Mouse (Mus musculus) hindbrain, embryonic 14.5 days (tissue): ENCODE results near the gene Ovch2. TPM values are rescaled to one million over a fixed set of nuclear protein-coding genes. Genes with fewer than 3 reads are reported as not detected.
A peak's percentile ranks its signal among the peaks of the same experiment; 100 is the strongest.

ENCODE experiments used
- ATAC-seq: fragments of 200-750 bp; cut with Nextera tagmentation; 2 replicates; pipeline ENCODE4 v1.8.0; 2017; ENCODE audit warnings: moderate number of reproducible peaks, mild to moderate bottlenecking, moderate TSS enrichment, moderate library complexity; ENCODE audit not compliant: low FRiP score
- DNase-seq: peaks from one replicate; pipeline ENCODE4 v3.0.0-alpha.2; 2015; ENCODE audit warnings: low spot score
- H3K27ac ChIP-seq: fragments of 300-500 bp; sonication (generic); 2 replicates; pipeline ENCODE4 v1.5.1; 2014; ENCODE audit warnings: mild to moderate bottlenecking, moderate library complexity
- H3K27me3 ChIP-seq: fragments of 300-500 bp; sonication (generic); 2 replicates; pipeline ENCODE4 v1.6.1; 2014; ENCODE audit warnings: mild to moderate bottlenecking, low read length, mixed read lengths; ENCODE audit not compliant: control insufficient read depth, insufficient read depth
- H3K36me3 ChIP-seq: fragments of 300-500 bp; sonication (generic); replicated peaks from 2 replicates; pipeline ENCODE4 v1.6.1; 2014; ENCODE audit not compliant: control insufficient read depth, insufficient read depth
- H3K4me1 ChIP-seq: fragments of 300-500 bp; sonication (generic); replicated peaks from 2 replicates; pipeline ENCODE4 v1.6.1; 2014; ENCODE audit warnings: antibody characterized with exemption, low read length, mixed read lengths; ENCODE audit not compliant: control insufficient read depth, insufficient read depth
- H3K4me2 ChIP-seq: fragments of 300-500 bp; sonication (generic); replicated peaks from 2 replicates; pipeline ENCODE4 v1.6.1; 2014; ENCODE audit warnings: mild to moderate bottlenecking, moderate library complexity
- H3K4me3 ChIP-seq: fragments of 300-500 bp; sonication (generic); replicated peaks from 2 replicates; pipeline ENCODE4 v1.5.1; 2014; ENCODE audit warnings: mild to moderate bottlenecking, low read length
- H3K9ac ChIP-seq: fragments of 300-500 bp; sonication (generic); 2 replicates; pipeline ENCODE4 v1.6.1; 2014
- H3K9me3 ChIP-seq: fragments of 300-500 bp; sonication (generic); 2 replicates; pipeline ENCODE4 v1.6.1; 2016; ENCODE audit warnings: low read length; ENCODE audit not compliant: control insufficient read depth
- WGBS: fragments of 180-500 bp; shearing (Covaris S2); extraction: QIAGEN DNeasy Blood & Tissue Kit; methylation state at CpG from one replicate; pipeline ENCODE4 v1.1.7; 2014; 5-methylcytosine and 5-hydroxymethylcytosine counted together
- polyA plus RNA-seq: library from polyadenylated mRNA; unstranded; fragments of >200 nt; fragmentation: Nextera tagmentation; extraction: Ambion mirVana; gene quantifications from 2 replicates; pipeline ENCODE4 v1.2.1, GENCODE M21; 2014

Ovch2 gene
- polyA plus RNA-seq, 1 experiment from 2014 or later: not detected

GRCm38 (mm10) chr7:107787977-107788620 is 12.9 kb downstream of the Ovch2 start:
- 62% methylated on average over 3 of the region's 3 CpGs for WGBS

GRCm38 (mm10) chr7:107779611-107780010 is 21.4 kb downstream of the Ovch2 start:
- H3K4me3 ChIP-seq: no peak overlapping the region
- H3K4me1 ChIP-seq: no peaks in the 10 kb centered on the region
- no peaks in the 10 kb centered on the region for H3K27me3 ChIP-seq
- H3K9me3 ChIP-seq: no peaks in the 10 kb centered on the region
- H3K4me2 ChIP-seq: no peak overlapping the region
- no peak overlapping the region for H3K27ac ChIP-seq
- no peak overlapping the region for H3K9ac ChIP-seq
- no peaks in the 10 kb centered on the region for H3K36me3 ChIP-seq
- 49% methylated on average over 4 of the region's 4 CpGs for whole genome bisulfite sequencing
- no peak for ATAC-seq
- DNase-seq: peak; percentile 74

More at GRCm38 (mm10) chr7:107787977-107788620, 12.9 kb downstream of the Ovch2 start:
- Histone ChIP-seq H3K4me1 (no peaks in the 10 kb centered on the region), H3K9ac (no peak overlapping the region), H3K27ac (no peak overlapping the region), H3K4me2 (no peak overlapping the region), H3K4me3 (no peak overlapping the region), H3K27me3 (no peaks in the 10 kb centered on the region), H3K9me3 (no peaks in the 10 kb centered on the region), H3K36me3 (no peaks in the 10 kb centered on the region)
- peak; percentile 46; the same call in 1 of the 2 replicates for ATAC-seq
- DNase-seq: peak; percentile 74

GRCm38 (mm10) chr7:107778216-107778615 is 22.8 kb downstream of the Ovch2 start:
- DNase-seq (no peak), ATAC-seq (no peak)
- no peak overlapping the region for H3K4me3 ChIP-seq
- no peak overlapping the region for H3K9ac ChIP-seq
- no peaks in the 10 kb centered on the region for H3K36me3 ChIP-seq
- H3K27ac ChIP-seq: no peak overlapping the region
- 90% methylated on average over 1 of the region's 1 CpGs for WGBS
- H3K4me1 ChIP-seq: no peaks in the 10 kb centered on the region
- no peak overlapping the region for H3K4me2 ChIP-seq
- H3K9me3 ChIP-seq: no peaks in the 10 kb centered on the region
- no peaks in the 10 kb centered on the region for H3K27me3 ChIP-seq

- no peak overlapping the region for H3K27ac ChIP-seq
- no peaks in the 10 kb centered on the region for H3K4me1 ChIP-seq
- ATAC-seq: no peak
- no peaks in the 10 kb centered on the region for H3K9me3 ChIP-seq
- 48% methylated on average over 6 of the region's 6 CpGs for WGBS
- no peak for DNase-seq
- H3K27me3 ChIP-seq: no peaks in the 10 kb centered on the region
- no peak overlapping the region for H3K9ac ChIP-seq
- H3K4me3 ChIP-seq: no peak overlapping the region
- no peaks in the 10 kb centered on the region for H3K36me3 ChIP-seq
- no peak overlapping the region for H3K4me2 ChIP-seq
Observed at GRCm38 (mm10) chr7:107770812-107771211, 30.2 kb downstream of the Ovch2 start.

- Histone ChIP-seq H3K36me3 (no peaks in the 10 kb centered on the region), H3K27me3 (0 out of 2 replicates have a peak, but pooled peaks cover 2% of the 10 kb centered on the region), H3K4me2 (peak within 1 kb of the TSS; percentile 49), H3K4me3 (0 out of 2 replicates have a peak within 1 kb of the TSS, but pooled peaks have one; percentile 9), H3K4me1 (no peaks in the 10 kb centered on the region), H3K27ac (no peak within 1 kb of the TSS), H3K9me3 (no peaks in the 10 kb centered on the region), H3K9ac (peak within 1 kb of the TSS; percentile 21; the same call in 1 of the 2 replicates)
- ATAC-seq (peak; percentile 69), DNase-seq (no peak)
- 19% methylated on average over 23 of the region's 23 CpGs for WGBS
Observed at GRCm38 (mm10) chr7:107757308-107758151, 43.5 kb downstream of the Ovch2 start, which contains the start of gene Cyb5r2. TSS of gene Cyb5r2 (minus strand) at chr7:107758032.

GRCm38 (mm10) chr7:107756748-107757147 is 44.3 kb downstream of the Ovch2 start:
- Histone ChIP-seq H3K9ac (no peak overlapping the region), H3K4me2 (no peak overlapping the region), H3K4me1 (no peaks in the 10 kb centered on the region), H3K27me3 (0 out of 2 replicates have a peak, but pooled peaks cover 2% of the 10 kb centered on the region), H3K27ac (no peak overlapping the region), H3K36me3 (no peaks in the 10 kb centered on the region), H3K9me3 (no peaks in the 10 kb centered on the region), H3K4me3 (no peak overlapping the region)
- ATAC-seq: no peak
- 95% methylated on average over 2 of the region's 2 CpGs for WGBS
- DNase-seq: no peak

- H3K27me3 ChIP-seq: 0 out of 2 replicates have a peak, but pooled peaks cover 2% of the 10 kb centered on the region
- ATAC-seq: no peak
- H3K4me3 ChIP-seq: no peak overlapping the region
- DNase-seq: no peak
- 88% methylated on average over 3 of the region's 3 CpGs for WGBS
- no peak overlapping the region for H3K27ac ChIP-seq
- no peak overlapping the region for H3K4me2 ChIP-seq
- no peaks in the 10 kb centered on the region for H3K4me1 ChIP-seq
- H3K9me3 ChIP-seq: no peaks in the 10 kb centered on the region
- no peaks in the 10 kb centered on the region for H3K36me3 ChIP-seq
- no peak overlapping the region for H3K9ac ChIP-seq
Observed at GRCm38 (mm10) chr7:107755905-107756304, 45.1 kb downstream of the Ovch2 start.

- no peak overlapping the region for H3K4me3 ChIP-seq
- H3K4me1 ChIP-seq: no peaks in the 10 kb centered on the region
- H3K4me2 ChIP-seq: no peak overlapping the region
- 83% methylated on average over 10 of the region's 10 CpGs for WGBS
- H3K9me3 ChIP-seq: no peaks in the 10 kb centered on the region
- ATAC-seq (no peak), DNase-seq (no peak)
- H3K27ac ChIP-seq: no peak overlapping the region
- no peaks in the 10 kb centered on the region for H3K27me3 ChIP-seq
- no peaks in the 10 kb centered on the region for H3K36me3 ChIP-seq
- no peak overlapping the region for H3K9ac ChIP-seq
Observed at GRCm38 (mm10) chr7:107752031-107752520, 48.9 kb downstream of the Ovch2 start.

GRCm38 (mm10) chr7:107749721-107750120 is 51.3 kb downstream of the Ovch2 start:
- H3K4me2 ChIP-seq: no peak overlapping the region
- H3K4me3 ChIP-seq: no peak overlapping the region
- no peaks in the 10 kb centered on the region for H3K27me3 ChIP-seq
- H3K27ac ChIP-seq: no peak overlapping the region
- no peaks in the 10 kb centered on the region for H3K9me3 ChIP-seq
- ATAC-seq: no peak
- no peak for DNase-seq
- H3K36me3 ChIP-seq: no peaks in the 10 kb centered on the region
- H3K4me1 ChIP-seq: no peaks in the 10 kb centered on the region
- H3K9ac ChIP-seq: no peak overlapping the region
- 96% methylated on average over 4 of the region's 4 CpGs for WGBS
